Mouse (Mus musculus) inflammation-experienced regulatory T-cells, adult 6 months (primary cell): ENCODE results near the gene Prb1. TPM values are rescaled to one million over a fixed set of nuclear protein-coding genes. Genes with fewer than 3 reads are reported as not detected.
"Not testable (repeated sequence)": the region's sequence is repeated elsewhere in the genome, so short reads cannot be mapped to it uniquely, and the experiment has no call there.

Experiments
- ATAC-seq: one replicate; pipeline ENCODE4 v1.8.0; 2017
- polyA plus RNA-seq, 3 experiments: library from polyadenylated mRNA; unstranded; fragments of 100-300 nt; shearing (Covaris generic); gene quantifications; one replicate each; pipeline ENCODE4 v1.2.1; 2017

Gene Prb1
- polyA plus RNA-seq: not detected

DNA sequence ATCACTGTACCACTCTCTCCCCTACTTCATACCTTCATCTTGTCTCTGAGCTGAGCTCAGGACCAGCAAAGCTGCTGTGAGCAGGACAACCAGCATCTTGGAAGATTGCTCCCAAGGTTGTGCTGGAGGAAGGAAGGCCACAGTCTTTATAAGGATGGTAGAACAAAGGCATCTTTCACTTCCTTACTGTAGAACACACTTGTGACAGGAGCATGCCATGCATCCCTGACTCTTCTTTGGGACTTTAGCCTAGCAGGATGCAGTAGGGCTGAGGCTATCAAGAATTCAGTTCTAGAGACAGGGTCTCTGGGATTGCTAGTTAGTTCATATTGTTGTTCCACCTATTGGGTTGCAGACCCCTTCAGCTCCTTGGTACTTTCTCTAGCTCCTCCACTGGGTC lies at the start of gene Prb1:
TSS of gene Prb1 (minus strand) at position 101 of the 400 bp plus-strand sequence.
- ATAC-seq: not testable (repeated sequence)

Other genes starting within 250 kb of the Prb1 start
- not detected for gene Prpmp5, start 104.2 kb upstream of the Prb1 start, polyA plus RNA-seq
- gene Gm8882, start 153.6 kb upstream of the Prb1 start, polyA plus RNA-seq: not detected